Mouse (Mus musculus): ENCODE measurements around the gene Ppp1r12b. TPM values are rescaled to one million over a fixed set of nuclear protein-coding genes. Genes with fewer than 3 reads are reported as not detected.

Gene Ppp1r12b
- total RNA-seq, 2 experiments from 2014 or later, result 68.5 to 75.8 TPM

- no peak for DNase-seq (ENCODE audit: extremely low spot score in 1 of 2, low spot score in 1 of 2)
These were observed 184.4 kb downstream of the Ppp1r12b start for GRCm38 (mm10) chr1:134771353-134771752.

GRCm38 (mm10) chr1:134770312-134770711 lies 185.4 kb downstream of the Ppp1r12b start:
- DNase-seq (ENCODE audit: extremely low spot score in 1 of 2, low spot score in 1 of 2), result no peak

- DNase-seq (ENCODE audit: extremely low spot score in 1 of 2, low spot score in 1 of 2), result no peak
These were observed 189.3 kb downstream of the Ppp1r12b start for GRCm38 (mm10) chr1:134766448-134766847.

GRCm38 (mm10) chr1:134764831-134765458 lies 190.8 kb downstream of the Ppp1r12b start:
- DNase-seq (ENCODE audit: extremely low spot score in 1 of 2, low spot score in 1 of 2), result no peak

- DNase-seq (ENCODE audit: extremely low spot score in 1 of 2, low spot score in 1 of 2), result no peak
These were observed 191.8 kb downstream of the Ppp1r12b start for GRCm38 (mm10) chr1:134763776-134764438.

GRCm38 (mm10) chr1:134763250-134763649 lies 192.5 kb downstream of the Ppp1r12b start:
- DNase-seq (ENCODE audit: extremely low spot score in 1 of 2, low spot score in 1 of 2), result no peak

GRCm38 (mm10) chr1:134761534-134761933 lies 194.2 kb downstream of the Ppp1r12b start:
- DNase-seq (ENCODE audit: extremely low spot score in 1 of 2, low spot score in 1 of 2), result no peak

GRCm38 (mm10) chr1:134760642-134761041 lies 195.1 kb downstream of the Ppp1r12b start:
- no peak for DNase-seq (ENCODE audit: extremely low spot score in 1 of 2, low spot score in 1 of 2)

- DNase-seq (ENCODE audit: extremely low spot score in 1 of 2, low spot score in 1 of 2), result no peak
These were observed 196.6 kb downstream of the Ppp1r12b start for GRCm38 (mm10) chr1:134759133-134759532.

GRCm38 (mm10) chr1:134757230-134757629 lies 198.5 kb downstream of the Ppp1r12b start:
- DNase-seq (ENCODE audit: extremely low spot score in 1 of 2, low spot score in 1 of 2), result no peak

GRCm38 (mm10) chr1:134756190-134756873 lies 199.4 kb downstream of the Ppp1r12b start:
- no peak for DNase-seq (ENCODE audit: extremely low spot score in 1 of 2, low spot score in 1 of 2)

GRCm38 (mm10) chr1:134755548-134756189 lies 200.1 kb downstream of the Ppp1r12b start:
- DNase-seq (ENCODE audit: extremely low spot score in 1 of 2, low spot score in 1 of 2), result no peak

GRCm38 (mm10) chr1:134754818-134755217 lies 200.9 kb downstream of the Ppp1r12b start:
- no peak for DNase-seq (ENCODE audit: extremely low spot score in 1 of 2, low spot score in 1 of 2)

GRCm38 (mm10) chr1:134753751-134754630 lies 201.8 kb downstream of the Ppp1r12b start:
- no peak for DNase-seq (ENCODE audit: extremely low spot score in 1 of 2, low spot score in 1 of 2)

GRCm38 (mm10) chr1:134752447-134752846 lies 203.3 kb downstream of the Ppp1r12b start:
- DNase-seq (ENCODE audit: extremely low spot score in 1 of 2, low spot score in 1 of 2), result no peak

- DNase-seq (ENCODE audit: extremely low spot score in 1 of 2, low spot score in 1 of 2), result no peak
These were observed 205.9 kb downstream of the Ppp1r12b start for GRCm38 (mm10) chr1:134749889-134750288.

- DNase-seq (ENCODE audit: extremely low spot score in 1 of 2, low spot score in 1 of 2), result no peak
These were observed 208.2 kb downstream of the Ppp1r12b start for GRCm38 (mm10) chr1:134747236-134748174.

- peak in 1 of 2 experiments; percentile 49 for DNase-seq (ENCODE audit: extremely low spot score in 1 of 2, low spot score in 1 of 2)
These were observed 210.1 kb downstream of the Ppp1r12b start for GRCm38 (mm10) chr1:134745648-134746047.
